Mouse (Mus musculus) kidney, adult 2 months (tissue): Measurements from ENCODE around the gene Olfr1223.

Source experiments
- CTCF ChIP-seq: fragments of 200-500 bp; conservative IDR thresholded peaks from 2 replicates; pipeline ENCODE4 v1.5.1; 2011; ENCODE audit warnings: low read depth, mild to moderate bottlenecking, control low read depth, low read length, moderate library complexity, mixed read lengths; ENCODE audit not compliant: insufficient read depth, insufficient read length
- POLR2A ChIP-seq: fragments of 200-500 bp; IDR thresholded peaks from one replicate; pipeline ENCODE4 v1.6.1; 2011; ENCODE audit warnings: low read depth, low read length, control low read depth

DNA sequence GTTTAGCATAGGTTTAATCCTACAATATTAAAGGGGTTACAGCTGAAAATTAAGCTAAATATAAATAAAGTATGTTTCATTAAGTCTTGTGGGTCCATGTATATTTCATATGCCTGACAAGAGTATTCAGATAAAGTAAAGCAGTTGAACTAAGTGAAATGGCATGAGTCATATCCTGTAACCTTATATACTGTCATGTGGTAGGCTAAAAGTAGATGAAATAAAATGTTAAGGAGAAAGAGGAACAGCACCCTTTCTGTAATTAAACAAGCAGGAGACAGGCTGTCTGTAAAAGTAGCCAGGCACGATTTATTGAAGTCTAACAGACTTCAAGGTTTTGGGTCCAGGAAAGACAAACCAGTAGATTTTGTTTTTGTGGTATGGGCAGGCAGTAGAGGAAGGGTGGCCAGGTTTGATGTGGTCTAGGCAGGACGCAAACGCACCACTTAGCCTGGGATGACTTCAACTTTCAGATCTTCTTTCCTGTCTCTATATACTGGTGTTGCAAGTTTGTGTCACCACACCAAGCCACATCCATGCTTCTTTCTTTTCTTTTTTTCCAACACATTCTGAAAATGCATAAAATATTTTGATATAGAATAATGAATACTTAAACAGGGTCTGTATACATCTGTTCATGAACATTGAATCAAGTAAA lies 45.1 kb upstream of the Olfr1223 start:
- TF ChIP-seq CTCF: no peak
- TF ChIP-seq POLR2A: no peak
